Mouse (Mus musculus): Measurements from ENCODE around the gene Zkscan14. TPM values are rescaled to one million over a fixed set of nuclear protein-coding genes. Genes with fewer than 3 reads are reported as not detected.

The Zkscan14 gene
- polyA plus RNA-seq, 1 experiment from 2014 or later = 13.9 TPM

DNA sequence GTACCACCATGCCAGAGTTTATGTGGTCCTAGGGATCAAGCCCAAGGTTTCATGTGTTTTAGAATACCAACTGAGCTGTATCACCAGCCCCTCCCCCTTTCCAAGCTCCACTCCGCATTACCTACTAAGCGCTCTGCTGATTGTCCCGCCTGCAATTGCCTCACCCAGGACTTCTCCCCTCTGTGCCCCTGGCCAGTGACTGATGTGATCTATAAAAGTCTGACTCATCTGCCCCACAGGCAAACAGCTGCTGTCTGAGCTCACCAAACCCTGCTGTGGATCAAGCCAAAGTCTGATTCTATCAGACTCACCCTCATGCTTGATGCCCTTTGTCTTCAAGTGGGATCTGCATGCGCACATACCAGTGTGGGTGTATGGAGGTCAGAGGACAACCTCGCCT is 21.2 kb upstream of the Zkscan14 start:
- WGBS = 85% methylated on average over 5 of the region's 5 CpGs
- Histone ChIP-seq H3K27ac (replicated peaks; ENCODE audit: low read depth, low read length) (no peak overlapping the region), H3K4me3 (replicated peaks; ENCODE audit: low read depth, low read length) (no peak overlapping the region), H3K4me1 (ENCODE audit: control insufficient read depth, insufficient read depth, low read length) (no peaks in the 10 kb centered on the region), H3K9me3 (ENCODE audit: control insufficient read depth, low read length) (no peaks in the 10 kb centered on the region), H3K27me3 (ENCODE audit: control insufficient read depth, insufficient read depth, low read length) (no peaks in the 10 kb centered on the region), H3K4me2 (ENCODE audit: low read length) (no peak overlapping the region), H3K36me3 (ENCODE audit: control insufficient read depth, insufficient read depth, low read length) (peaks cover 46% of the 10 kb centered on the region), H3K9ac (replicated peaks; ENCODE audit: low read length) (no peak overlapping the region)
- ATAC-seq (ENCODE audit: low FRiP score, low TSS enrichment) = no peak
- DNase-seq = no peak

DNA sequence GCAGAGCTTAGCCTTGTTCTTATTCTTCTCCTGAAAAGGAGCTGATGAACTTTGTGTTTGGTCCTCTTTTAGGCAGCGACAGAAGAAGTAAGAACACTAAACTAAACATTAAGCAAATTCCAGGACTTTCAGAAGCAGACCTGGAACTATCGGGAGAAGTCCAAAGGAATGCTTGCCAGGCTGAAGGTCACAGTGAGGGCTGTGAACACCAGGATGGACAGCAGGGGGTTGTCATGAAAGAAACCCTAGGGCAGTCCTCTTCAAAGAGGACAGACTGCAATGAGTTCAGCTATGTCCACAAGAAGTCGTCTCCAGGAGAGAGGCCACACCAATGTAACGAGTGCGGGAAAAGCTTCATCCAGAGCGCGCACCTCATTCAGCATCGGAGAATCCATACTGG is 18.3 kb upstream of the Zkscan14 start:
- no peak overlapping the region for H3K27ac ChIP-seq (replicated peaks; ENCODE audit: low read depth, low read length)
- ATAC-seq (ENCODE audit: low FRiP score, low TSS enrichment) = no peak
- no peak overlapping the region for H3K4me3 ChIP-seq (replicated peaks; ENCODE audit: low read depth, low read length)
- no peaks in the 10 kb centered on the region for H3K27me3 ChIP-seq (ENCODE audit: control insufficient read depth, insufficient read depth, low read length)
- no peak overlapping the region for H3K4me2 ChIP-seq (ENCODE audit: low read length)
- DNase-seq = no peak
- H3K9me3 ChIP-seq (ENCODE audit: control insufficient read depth, low read length) = no peaks in the 10 kb centered on the region
- WGBS = 94% methylated on average over 8 of the region's 8 CpGs
- no peak overlapping the region for H3K9ac ChIP-seq (replicated peaks; ENCODE audit: low read length)
- peaks cover 52% of the 10 kb centered on the region for H3K36me3 ChIP-seq (ENCODE audit: control insufficient read depth, insufficient read depth, low read length)
- H3K4me1 ChIP-seq (ENCODE audit: control insufficient read depth, insufficient read depth, low read length) = no peaks in the 10 kb centered on the region

DNA sequence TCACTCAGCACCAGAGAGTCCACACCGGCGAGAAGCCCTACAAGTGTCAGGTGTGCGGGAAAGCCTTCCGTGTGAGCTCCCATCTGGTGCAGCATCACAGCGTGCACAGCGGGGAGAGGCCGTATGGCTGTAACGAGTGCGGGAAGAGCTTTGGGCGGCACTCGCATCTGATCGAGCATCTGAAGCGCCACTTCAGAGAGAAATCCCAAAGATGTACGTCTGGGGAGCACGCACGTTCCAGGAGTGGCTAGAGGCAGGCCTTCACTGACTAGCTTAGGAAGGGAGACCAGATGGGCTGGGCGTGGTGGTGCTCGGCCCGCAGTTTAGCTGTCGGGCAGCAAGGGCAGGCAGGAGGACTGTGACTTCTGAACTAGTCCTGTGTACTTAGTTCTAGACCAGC is 17.0 kb upstream of the Zkscan14 start:
- no peak overlapping the region for H3K4me3 ChIP-seq (replicated peaks; ENCODE audit: low read depth, low read length)
- no peaks in the 10 kb centered on the region for H3K9me3 ChIP-seq (ENCODE audit: control insufficient read depth, low read length)
- no peak overlapping the region for H3K27ac ChIP-seq (replicated peaks; ENCODE audit: low read depth, low read length)
- peaks cover 55% of the 10 kb centered on the region for H3K36me3 ChIP-seq (ENCODE audit: control insufficient read depth, insufficient read depth, low read length)
- H3K27me3 ChIP-seq (ENCODE audit: control insufficient read depth, insufficient read depth, low read length) = no peaks in the 10 kb centered on the region
- WGBS = 95% methylated on average over 20 of the region's 20 CpGs
- H3K4me1 ChIP-seq (ENCODE audit: control insufficient read depth, insufficient read depth, low read length) = no peaks in the 10 kb centered on the region
- no peak for ATAC-seq (ENCODE audit: low FRiP score, low TSS enrichment)
- no peak for DNase-seq
- no peak overlapping the region for H3K4me2 ChIP-seq (ENCODE audit: low read length)
- H3K9ac ChIP-seq (replicated peaks; ENCODE audit: low read length) = no peak overlapping the region

DNA sequence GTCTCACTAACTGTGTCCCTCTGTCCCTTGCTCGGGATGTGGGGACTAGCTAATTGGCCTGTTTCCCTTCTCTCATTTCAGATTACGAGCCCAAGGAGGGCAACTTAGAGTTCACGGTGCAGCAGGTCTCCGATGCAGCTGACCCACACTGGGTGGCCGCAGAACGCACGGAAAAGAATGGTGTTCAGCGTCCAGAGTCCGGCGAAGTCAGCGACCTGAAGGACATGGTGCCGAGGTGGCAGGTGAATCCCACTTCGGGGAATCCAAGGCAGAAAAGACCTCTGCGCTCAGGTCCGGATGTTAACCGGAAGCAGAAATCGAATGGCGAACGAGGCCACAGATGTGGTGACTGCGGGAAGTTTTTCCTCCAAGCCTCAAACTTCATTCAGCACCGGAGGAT is 16.5 kb upstream of the Zkscan14 start:
- H3K4me3 ChIP-seq (replicated peaks; ENCODE audit: low read depth, low read length) = no peak overlapping the region
- no peak overlapping the region for H3K9ac ChIP-seq (replicated peaks; ENCODE audit: low read length)
- H3K4me2 ChIP-seq (ENCODE audit: low read length) = no peak overlapping the region
- WGBS = 97% methylated on average over 21 of the region's 21 CpGs
- ATAC-seq (ENCODE audit: low FRiP score, low TSS enrichment) = no peak
- H3K4me1 ChIP-seq (ENCODE audit: control insufficient read depth, insufficient read depth, low read length) = no peaks in the 10 kb centered on the region
- peaks cover 58% of the 10 kb centered on the region for H3K36me3 ChIP-seq (ENCODE audit: control insufficient read depth, insufficient read depth, low read length)
- H3K27me3 ChIP-seq (ENCODE audit: control insufficient read depth, insufficient read depth, low read length) = no peaks in the 10 kb centered on the region
- no peak overlapping the region for H3K27ac ChIP-seq (replicated peaks; ENCODE audit: low read depth, low read length)
- no peaks in the 10 kb centered on the region for H3K9me3 ChIP-seq (ENCODE audit: control insufficient read depth, low read length)
- DNase-seq = no peak

DNA sequence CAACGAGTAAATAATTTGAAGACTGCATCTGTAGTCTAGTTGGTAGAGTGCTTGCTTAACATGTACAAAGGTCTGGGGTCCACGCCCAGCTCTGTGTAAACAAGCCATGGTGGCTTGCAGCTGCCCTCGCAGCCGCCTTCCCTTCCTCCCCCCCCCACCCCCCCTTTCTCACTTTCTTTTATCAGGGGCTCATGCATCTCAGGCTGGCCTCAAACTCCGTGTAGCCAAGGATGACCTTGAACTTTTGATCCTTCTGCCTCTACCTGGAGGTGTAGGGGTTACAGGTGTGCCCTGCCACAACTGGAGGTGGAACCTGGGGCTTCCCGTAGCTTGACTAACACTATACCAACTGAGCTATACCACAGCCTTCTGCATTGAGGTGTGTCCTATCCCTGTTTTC is 16.1 kb upstream of the Zkscan14 start:
- no peaks in the 10 kb centered on the region for H3K27me3 ChIP-seq (ENCODE audit: control insufficient read depth, insufficient read depth, low read length)
- no peak overlapping the region for H3K9ac ChIP-seq (replicated peaks; ENCODE audit: low read length)
- ATAC-seq (ENCODE audit: low FRiP score, low TSS enrichment) = no peak
- WGBS = 88% methylated on average over 6 of the region's 6 CpGs
- H3K27ac ChIP-seq (replicated peaks; ENCODE audit: low read depth, low read length) = no peak overlapping the region
- H3K9me3 ChIP-seq (ENCODE audit: control insufficient read depth, low read length) = no peaks in the 10 kb centered on the region
- no peak overlapping the region for H3K4me2 ChIP-seq (ENCODE audit: low read length)
- H3K4me3 ChIP-seq (replicated peaks; ENCODE audit: low read depth, low read length) = no peak overlapping the region
- no peaks in the 10 kb centered on the region for H3K4me1 ChIP-seq (ENCODE audit: control insufficient read depth, insufficient read depth, low read length)
- H3K36me3 ChIP-seq (ENCODE audit: control insufficient read depth, insufficient read depth, low read length) = peaks cover 57% of the 10 kb centered on the region
- no peak for DNase-seq

DNA sequence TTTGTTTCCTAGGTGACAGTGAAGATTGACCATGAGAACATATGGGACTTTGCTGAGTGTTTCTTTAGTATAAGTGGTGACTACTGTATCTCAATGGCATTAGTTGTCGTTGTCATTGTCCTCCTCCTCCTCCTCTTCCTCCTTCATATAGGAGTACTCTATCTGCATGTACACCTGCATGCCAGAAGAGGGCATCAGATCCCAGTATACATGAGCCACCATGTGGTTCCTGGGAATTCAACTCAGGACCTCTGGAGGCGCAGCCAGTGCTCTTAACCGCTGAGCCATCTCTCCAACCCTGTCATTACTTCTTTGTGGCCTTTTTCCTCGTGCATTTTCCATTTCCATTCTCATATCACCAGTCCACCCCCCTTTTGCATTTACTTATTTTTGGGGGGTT is 13.0 kb upstream of the Zkscan14 start:
- no peak overlapping the region for H3K4me3 ChIP-seq (replicated peaks; ENCODE audit: low read depth, low read length)
- no peak for ATAC-seq (ENCODE audit: low FRiP score, low TSS enrichment)

DNA sequence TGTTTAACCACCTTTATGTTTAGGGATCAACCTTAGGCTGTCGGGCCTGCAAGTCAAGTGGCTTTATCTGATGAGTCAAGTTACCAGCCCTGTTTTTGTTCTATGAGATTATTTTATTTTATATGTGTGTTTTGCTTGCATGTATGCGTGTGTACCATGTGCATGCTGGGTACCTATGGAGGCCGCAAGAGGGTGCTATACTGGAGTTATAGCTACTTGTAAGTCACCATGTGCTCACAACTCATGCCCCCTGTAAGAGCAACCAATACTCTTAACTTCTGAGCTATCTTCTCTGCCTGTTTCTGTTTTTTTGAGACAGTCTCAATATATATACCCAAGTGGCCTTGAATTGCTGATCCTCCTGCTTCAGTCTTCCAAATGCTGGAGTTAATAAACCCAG is 11.8 kb upstream of the Zkscan14 start:
- no peak for ATAC-seq (ENCODE audit: low FRiP score, low TSS enrichment)
- peaks cover 40% of the 10 kb centered on the region for H3K36me3 ChIP-seq (ENCODE audit: control insufficient read depth, insufficient read depth, low read length)

More for the DNA sequence above, 13.0 kb upstream of the Zkscan14 start:
- WGBS = 75% methylated on average over 4 of the region's 4 CpGs
- H3K27ac ChIP-seq (replicated peaks; ENCODE audit: low read depth, low read length) = no peak overlapping the region
- H3K9ac ChIP-seq (replicated peaks; ENCODE audit: low read length) = no peak overlapping the region
- H3K4me1 ChIP-seq (ENCODE audit: control insufficient read depth, insufficient read depth, low read length) = no peaks in the 10 kb centered on the region
- no peaks in the 10 kb centered on the region for H3K9me3 ChIP-seq (ENCODE audit: control insufficient read depth, low read length)
- H3K27me3 ChIP-seq (ENCODE audit: control insufficient read depth, insufficient read depth, low read length) = no peaks in the 10 kb centered on the region
- H3K4me2 ChIP-seq (ENCODE audit: low read length) = no peak overlapping the region
- DNase-seq = no peak
- H3K36me3 ChIP-seq (ENCODE audit: control insufficient read depth, insufficient read depth, low read length) = peaks cover 50% of the 10 kb centered on the region

DNA sequence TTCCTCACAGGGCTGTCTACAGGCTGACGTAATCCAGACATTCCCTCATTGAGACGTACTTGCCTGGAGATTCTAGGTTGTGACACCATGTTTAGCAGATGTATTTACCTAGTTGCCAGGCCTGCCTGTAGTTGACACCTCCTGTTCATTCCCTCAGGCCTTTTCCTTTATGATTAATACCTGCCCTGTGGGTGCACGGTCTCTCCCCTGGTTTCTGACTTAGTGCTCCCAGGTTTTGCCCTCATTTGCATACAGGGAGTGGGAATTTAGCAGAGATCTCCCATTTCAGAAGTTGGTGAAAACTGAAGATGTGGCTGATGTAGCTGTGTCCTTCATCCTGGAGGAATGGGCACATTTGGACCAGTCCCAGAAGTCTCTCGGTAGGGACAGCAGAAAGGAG is 10.5 kb upstream of the Zkscan14 start:
- H3K27ac ChIP-seq (replicated peaks; ENCODE audit: low read depth, low read length) = no peak overlapping the region
- H3K9me3 ChIP-seq (ENCODE audit: control insufficient read depth, low read length) = no peaks in the 10 kb centered on the region
- peaks cover 33% of the 10 kb centered on the region for H3K36me3 ChIP-seq (ENCODE audit: control insufficient read depth, insufficient read depth, low read length)
- no peak overlapping the region for H3K9ac ChIP-seq (replicated peaks; ENCODE audit: low read length)
- H3K4me2 ChIP-seq (ENCODE audit: low read length) = no peak overlapping the region
- no peaks in the 10 kb centered on the region for H3K4me1 ChIP-seq (ENCODE audit: control insufficient read depth, insufficient read depth, low read length)
- H3K27me3 ChIP-seq (ENCODE audit: control insufficient read depth, insufficient read depth, low read length) = no peaks in the 10 kb centered on the region
- DNase-seq (no peak), ATAC-seq (ENCODE audit: low FRiP score, low TSS enrichment) (no peak)
- 98% methylated on average over 4 of the region's 4 CpGs for WGBS
- no peak overlapping the region for H3K4me3 ChIP-seq (replicated peaks; ENCODE audit: low read depth, low read length)

More for the DNA sequence above, 11.8 kb upstream of the Zkscan14 start:
- Histone ChIP-seq H3K9ac (replicated peaks; ENCODE audit: low read length) (no peak overlapping the region), H3K27ac (replicated peaks; ENCODE audit: low read depth, low read length) (no peak overlapping the region), H3K4me3 (replicated peaks; ENCODE audit: low read depth, low read length) (no peak overlapping the region), H3K27me3 (ENCODE audit: control insufficient read depth, insufficient read depth, low read length) (no peaks in the 10 kb centered on the region), H3K4me2 (ENCODE audit: low read length) (no peak overlapping the region), H3K4me1 (ENCODE audit: control insufficient read depth, insufficient read depth, low read length) (no peaks in the 10 kb centered on the region), H3K9me3 (ENCODE audit: control insufficient read depth, low read length) (no peaks in the 10 kb centered on the region)
- WGBS = 95% methylated on average over 3 of the region's 3 CpGs
- DNase-seq = no peak

DNA sequence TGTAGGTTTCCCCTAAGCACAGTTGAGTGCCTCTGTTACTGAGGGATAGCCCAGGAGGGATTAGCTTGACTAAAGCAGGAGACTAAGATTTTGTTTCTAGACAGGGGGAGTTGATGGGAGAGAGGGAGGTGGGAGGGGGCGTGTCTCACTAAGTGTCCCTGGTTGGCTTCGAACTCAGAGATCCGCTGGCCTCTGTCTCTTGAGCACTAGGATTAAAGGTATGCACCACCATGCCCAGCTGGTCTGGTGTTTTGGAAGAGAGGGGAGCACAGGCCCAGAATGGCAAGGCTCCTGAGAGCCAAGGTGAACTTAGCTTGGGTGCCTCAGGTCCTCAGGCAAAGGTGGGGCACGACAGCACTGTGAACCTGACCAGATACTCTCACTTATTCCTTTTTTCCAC is 9.7 kb upstream of the Zkscan14 start:
- Histone ChIP-seq H3K36me3 (ENCODE audit: control insufficient read depth, insufficient read depth, low read length) (peaks cover 33% of the 10 kb centered on the region), H3K27me3 (ENCODE audit: control insufficient read depth, insufficient read depth, low read length) (no peaks in the 10 kb centered on the region), H3K4me2 (ENCODE audit: low read length) (no peak overlapping the region), H3K4me3 (replicated peaks; ENCODE audit: low read depth, low read length) (no peak overlapping the region), H3K9ac (replicated peaks; ENCODE audit: low read length) (no peak overlapping the region), H3K9me3 (ENCODE audit: control insufficient read depth, low read length) (no peaks in the 10 kb centered on the region), H3K27ac (replicated peaks; ENCODE audit: low read depth, low read length) (no peak overlapping the region), H3K4me1 (ENCODE audit: control insufficient read depth, insufficient read depth, low read length) (no peaks in the 10 kb centered on the region)
- 99% methylated on average over 4 of the region's 4 CpGs for whole genome bisulfite sequencing
- DNase-seq (no peak), ATAC-seq (ENCODE audit: low FRiP score, low TSS enrichment) (no peak)

All from midbrain, embryonic 14.5 days (tissue).